Mouse (Mus musculus): Measurements from ENCODE around the gene Sema3b.
A peak's percentile ranks its signal among the peaks of the same experiment; 100 is the strongest.

Gene Sema3b

GRCm38 (mm10) chr9:107612945-107613569, 4.0 kb upstream of the Sema3b start:
- no peak for DNase-seq (ENCODE audit: low spot score)

GRCm38 (mm10) chr9:107612191-107612944, 3.3 kb upstream of the Sema3b start:
- DNase-seq (ENCODE audit: low spot score) = peak; percentile 95

GRCm38 (mm10) chr9:107611456-107612190, 2.6 kb upstream of the Sema3b start:
- no peak for DNase-seq (ENCODE audit: low spot score)

GRCm38 (mm10) chr9:107609433-107609830, 403 bp upstream of the Sema3b start:
- DNase-seq (ENCODE audit: low spot score) = no peak

GRCm38 (mm10) chr9:107607653-107608245, 1.3 kb downstream of the Sema3b start:
- DNase-seq (ENCODE audit: low spot score) = no peak

- DNase-seq (ENCODE audit: low spot score) = no peak
Observed at GRCm38 (mm10) chr9:107607036-107607435, 2.0 kb downstream of the Sema3b start.

GRCm38 (mm10) chr9:107606591-107606990, 2.4 kb downstream of the Sema3b start:
- no peak for DNase-seq (ENCODE audit: low spot score)

- DNase-seq (ENCODE audit: low spot score) = peak; percentile 56
Observed at GRCm38 (mm10) chr9:107605041-107605661, 3.9 kb downstream of the Sema3b start.

- no peak for DNase-seq (ENCODE audit: low spot score)
Observed at GRCm38 (mm10) chr9:107603251-107603650, 5.8 kb downstream of the Sema3b start.

GRCm38 (mm10) chr9:107602068-107602648, 6.9 kb downstream of the Sema3b start:
- peak; percentile 67 for DNase-seq (ENCODE audit: low spot score)

- DNase-seq (ENCODE audit: low spot score) = no peak
Observed at GRCm38 (mm10) chr9:107601275-107601674, 7.8 kb downstream of the Sema3b start.

- DNase-seq (ENCODE audit: low spot score) = no peak
Observed at GRCm38 (mm10) chr9:107600745-107601144, 8.3 kb downstream of the Sema3b start.

- no peak for DNase-seq (ENCODE audit: low spot score)
Observed at GRCm38 (mm10) chr9:107599842-107600241, 9.2 kb downstream of the Sema3b start.

- no peak for DNase-seq (ENCODE audit: low spot score)
Observed at GRCm38 (mm10) chr9:107599433-107599832, 9.6 kb downstream of the Sema3b start.

GRCm38 (mm10) chr9:107598385-107598784, 10.6 kb downstream of the Sema3b start:
- no peak for DNase-seq (ENCODE audit: low spot score)

- no peak for DNase-seq (ENCODE audit: low spot score)
Observed at GRCm38 (mm10) chr9:107596619-107597569, 12.1 kb downstream of the Sema3b start.

GRCm38 (mm10) chr9:107594281-107595062, 14.6 kb downstream of the Sema3b start:
- DNase-seq (ENCODE audit: low spot score) = no peak

- no peak for DNase-seq (ENCODE audit: low spot score)
Observed at GRCm38 (mm10) chr9:107593101-107593976, 15.7 kb downstream of the Sema3b start.

GRCm38 (mm10) chr9:107590773-107591060, 18.3 kb downstream of the Sema3b start:
- DNase-seq (ENCODE audit: low spot score) = no peak

Measured in ovary, adult 18-20 months (tissue).